ENCODE assay signal across 7 mouse cellular contexts in genomic region chr3:97767771-97768762, GRCm38 (mm10).
DNase-seq lines count a peak whose midpoint lies in the region; ATAC-seq lines count a peak whose summit lies in the region.

No protein-coding gene starts in this region.

- peak; percentile 98 for ATAC-seq in intestine, embryonic 16.5 days
- ATAC-seq in midbrain, embryonic 11.5 days (ENCODE audit: low FRiP score) = peak; percentile 97

- peak overlapping the region; percentile 86 for H3K9ac ChIP-seq in intestine, embryonic 16.5 days (ENCODE audit: low read depth, low read length)
- H3K9ac ChIP-seq in midbrain, embryonic 11.5 days (ENCODE audit: low read length) = peak overlapping the region; percentile 72

- WGBS in intestine, embryonic 16.5 days = 2% methylated on average over 47 of the region's 47 CpGs
- WGBS in midbrain, embryonic 11.5 days = 4% methylated on average over 47 of the region's 47 CpGs

- H3K4me3 ChIP-seq in intestine, embryonic 16.5 days (ENCODE audit: low read length) = peak overlapping the region; percentile 88
- peak overlapping the region; percentile 65 for H3K4me3 ChIP-seq in midbrain, embryonic 11.5 days (ENCODE audit: low read depth, low read length)

- no peaks in the 10 kb centered on the region for H3K36me3 ChIP-seq in intestine, embryonic 16.5 days (ENCODE audit: control insufficient read depth, insufficient read depth, low read length)
- no peaks in the 10 kb centered on the region for H3K36me3 ChIP-seq in midbrain, embryonic 11.5 days (ENCODE audit: control insufficient read depth, insufficient read depth, low read length)

- H3K9me3 ChIP-seq in intestine, embryonic 16.5 days (ENCODE audit: control insufficient read depth, low read length) = no peaks in the 10 kb centered on the region
- no peaks in the 10 kb centered on the region for H3K9me3 ChIP-seq in midbrain, embryonic 11.5 days (ENCODE audit: control insufficient read depth, low read length)

- peak overlapping the region; percentile 97 for H3K27ac ChIP-seq in intestine, embryonic 16.5 days (ENCODE audit: low read length)
- peak overlapping the region; percentile 73 for H3K27ac ChIP-seq in midbrain, embryonic 11.5 days (ENCODE audit: low read depth, low read length)

- H3K4me2 ChIP-seq in intestine, embryonic 16.5 days (ENCODE audit: low read depth, low read length) = peak overlapping the region; percentile 75
- H3K4me2 ChIP-seq in midbrain, embryonic 11.5 days = peak overlapping the region; percentile 62

- peaks cover 13% of the 10 kb centered on the region; the same call in 1 of the 2 replicates for H3K4me1 ChIP-seq in intestine, embryonic 16.5 days (ENCODE audit: control insufficient read depth, insufficient read depth, low read length)
- peaks cover 13% of the 10 kb centered on the region for H3K4me1 ChIP-seq in midbrain, embryonic 11.5 days (ENCODE audit: control insufficient read depth, insufficient read depth, low read length)

- intact Hi-C loops in left cerebral cortex, postnatal 36 days (cut with DNase I) = loop anchor here (5.0 kb wide), 3 partner anchors 86 to 119 kb away; partner anchors contain the start of gene Pde4dip

- H3K27me3 ChIP-seq in intestine, embryonic 16.5 days (replicated peaks; ENCODE audit: control insufficient read depth, insufficient read depth, low read length) = no peaks in the 10 kb centered on the region
- no peaks in the 10 kb centered on the region for H3K27me3 ChIP-seq in midbrain, embryonic 11.5 days (ENCODE audit: control insufficient read depth, insufficient read depth, low read length)

- DNase-seq in adrenal gland, adult 2 months = peak; percentile 97
- peak; percentile 94 for DNase-seq in embryo, embryonic 9.5 days (ENCODE audit: extremely low spot score)
- DNase-seq in gastrocnemius, postnatal 4 days (ENCODE audit: low spot score in 2 of 2) = peak; percentile 81 to 91
- DNase-seq in left cerebral cortex, postnatal 36 days (ENCODE audit: low spot score in 2 of 2) = peak; percentile 94 to 95
- DNase-seq in midbrain, embryonic 11.5 days (ENCODE audit: low spot score, missing footprints) = peak; percentile 99
- DNase-seq in skeletal muscle tissue, adult 2 months (ENCODE audit: low read depth, low spot score) = peak; percentile 95

Comparison
In these comparisons a context has a peak if more than half of its experiments do, and no peak if none do; other contexts are left out.
1. Peak in every context shown above with its lines: DNase-seq, ATAC-seq, H3K4me3 ChIP-seq and H3K27ac ChIP-seq.